Mouse (Mus musculus) hindbrain, embryonic 12.5 days (tissue): ENCODE data around the gene Srl. TPM values are rescaled to one million over a fixed set of nuclear protein-coding genes. Genes with fewer than 3 reads are reported as not detected.

Source experiments
- ATAC-seq: fragments of 200-750 bp; cut with Nextera tagmentation; 2 replicates; pipeline ENCODE4 v1.8.0; 2017; ENCODE audit warnings: moderate TSS enrichment; ENCODE audit not compliant: low FRiP score
- H3K27ac ChIP-seq: fragments of 300-500 bp; sonication (generic); 2 replicates; pipeline ENCODE4 v1.5.1; 2016; ENCODE audit warnings: mild to moderate bottlenecking
- H3K27me3 ChIP-seq: fragments of 300-500 bp; sonication (generic); 2 replicates; pipeline ENCODE4 v1.6.1; 2016; ENCODE audit warnings: mild to moderate bottlenecking
- H3K36me3 ChIP-seq: fragments of 300-500 bp; sonication (generic); 2 replicates; pipeline ENCODE4 v1.6.1; 2016; ENCODE audit warnings: mild to moderate bottlenecking
- H3K4me1 ChIP-seq: fragments of 300-500 bp; sonication (generic); 2 replicates; pipeline ENCODE4 v1.6.1; 2016
- H3K4me2 ChIP-seq: fragments of 300-500 bp; sonication (generic); replicated peaks from 2 replicates; pipeline ENCODE4 v1.6.1; 2016; ENCODE audit warnings: mild to moderate bottlenecking
- H3K4me3 ChIP-seq: fragments of 300-500 bp; sonication (generic); 2 replicates; pipeline ENCODE4 v1.5.1; 2016; ENCODE audit warnings: mild to moderate bottlenecking
- H3K9ac ChIP-seq: fragments of 300-500 bp; sonication (generic); 2 replicates; pipeline ENCODE4 v1.6.1; 2016; ENCODE audit warnings: mild to moderate bottlenecking, moderate library complexity
- H3K9me3 ChIP-seq: fragments of 300-500 bp; sonication (generic); replicated peaks from 2 replicates; pipeline ENCODE4 v1.6.1; 2016; ENCODE audit warnings: mild to moderate bottlenecking
- WGBS: fragments of 180-500 bp; shearing (Covaris S2); methylation state at CpG from one replicate; pipeline ENCODE4 v1.1.7; 2016; 5-methylcytosine and 5-hydroxymethylcytosine counted together
- polyA plus RNA-seq: library from polyadenylated mRNA; unstranded; fragments of >200 nt; fragmentation: Nextera tagmentation; extraction: Ambion mirVana; gene quantifications from 2 replicates; pipeline ENCODE4 v1.2.1, GENCODE M21; 2016

The Srl gene
- polyA plus RNA-seq, 1 experiment from 2014 or later, result 25.8 TPM

DNA sequence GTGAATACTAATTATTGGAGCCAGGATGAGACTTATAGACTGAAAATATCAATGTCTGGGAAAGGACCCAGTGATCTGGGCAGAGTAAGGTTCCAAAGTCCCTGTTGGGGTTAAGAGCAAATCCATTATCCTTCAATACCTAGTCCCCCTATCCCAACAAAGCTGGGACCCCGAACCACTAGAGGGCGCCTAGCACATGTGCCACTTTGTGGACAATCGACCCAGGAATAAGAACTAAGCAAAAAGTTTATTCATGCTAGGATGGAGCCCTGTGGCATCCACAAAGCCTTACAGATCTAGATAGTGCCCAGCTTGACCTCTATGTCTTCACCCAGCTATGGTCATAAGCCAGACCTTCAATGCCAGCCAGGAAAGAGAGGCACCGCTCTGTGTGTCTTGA, 26.3 kb upstream of the Srl start:
- ATAC-seq, result peak; percentile 58; the same call in 1 of the 2 replicates
- Histone ChIP-seq H3K4me1 (peaks cover 5% of the 10 kb centered on the region), H3K27ac (no peak overlapping the region), H3K27me3 (0 out of 2 replicates have a peak, but pooled peaks cover 3% of the 10 kb centered on the region), H3K4me3 (no peak overlapping the region), H3K36me3 (no peaks in the 10 kb centered on the region), H3K9ac (no peak overlapping the region), H3K9me3 (no peaks in the 10 kb centered on the region), H3K4me2 (no peak overlapping the region)
- 18% methylated on average over 4 of the region's 4 CpGs for WGBS

- Histone ChIP-seq H3K27me3 (0 out of 2 replicates have a peak, but pooled peaks cover 3% of the 10 kb centered on the region), H3K4me1 (peaks cover 16% of the 10 kb centered on the region), H3K4me3 (peak overlapping the region; percentile 66), H3K9me3 (no peaks in the 10 kb centered on the region), H3K27ac (peak overlapping the region; percentile 93), H3K4me2 (peak overlapping the region; percentile 88), H3K36me3 (no peaks in the 10 kb centered on the region), H3K9ac (peak overlapping the region; percentile 77)
- ATAC-seq, result peak; percentile 35
- WGBS, result 2% methylated on average over 42 of the region's 43 CpGs
Measured at GRCm38 (mm10) chr16:4560145-4560952, 18.7 kb upstream of the Srl start.

DNA sequence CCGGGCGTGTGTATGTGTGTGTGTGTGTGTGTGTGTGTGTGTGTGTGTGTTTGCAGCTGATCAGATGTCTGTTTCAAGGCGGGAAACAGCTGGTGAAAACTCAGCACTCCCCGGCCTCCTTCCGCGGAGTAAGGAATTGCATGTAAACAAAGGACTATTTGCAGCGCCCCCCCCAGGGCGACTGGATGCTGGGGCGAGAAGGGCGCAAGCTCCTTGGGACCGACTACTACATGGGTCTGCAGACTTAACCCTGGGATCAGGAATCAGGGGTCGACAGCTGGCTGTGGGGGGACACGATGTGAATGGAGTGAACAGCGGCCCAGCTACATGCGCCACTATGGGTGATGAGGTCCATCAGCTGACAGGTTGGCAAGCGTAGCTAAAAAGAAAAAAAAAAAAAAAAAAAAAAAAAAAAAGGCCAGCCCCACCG, 18.1 kb upstream of the Srl start, which contains the start of gene Tfap4:
Tfap4 (minus strand) TSS at position 140 of the 430 bp plus-strand sequence.
- Histone ChIP-seq H3K36me3 (no peaks in the 10 kb centered on the region), H3K9ac (peak within 1 kb of the TSS; percentile 77), H3K27me3 (no peaks in the 10 kb centered on the region), H3K4me2 (peak within 1 kb of the TSS; percentile 88), H3K27ac (peak within 1 kb of the TSS; percentile 93), H3K4me1 (peaks cover 16% of the 10 kb centered on the region), H3K4me3 (peak within 1 kb of the TSS; percentile 66), H3K9me3 (no peaks in the 10 kb centered on the region)
- under 1% methylated on average over 17 of the region's 17 CpGs for WGBS
- peak; percentile 27 for ATAC-seq

- peak overlapping the region; percentile 93 for H3K27ac ChIP-seq
- WGBS, result under 1% methylated on average over 43 of the region's 43 CpGs
- H3K4me1 ChIP-seq, result peaks cover 16% of the 10 kb centered on the region
- no peaks in the 10 kb centered on the region for H3K27me3 ChIP-seq
- peak overlapping the region; percentile 88 for H3K4me2 ChIP-seq
- H3K9me3 ChIP-seq, result no peaks in the 10 kb centered on the region
- H3K36me3 ChIP-seq, result no peaks in the 10 kb centered on the region
- peak overlapping the region; percentile 77 for H3K9ac ChIP-seq
- peak overlapping the region; percentile 66 for H3K4me3 ChIP-seq
- peak; percentile 59 for ATAC-seq
Measured at GRCm38 (mm10) chr16:4558980-4559631, 17.5 kb upstream of the Srl start.

GRCm38 (mm10) chr16:4558384-4558979, 16.9 kb upstream of the Srl start:
- peaks cover 18% of the 10 kb centered on the region for H3K4me1 ChIP-seq
- peak overlapping the region; percentile 93 for H3K27ac ChIP-seq
- H3K4me2 ChIP-seq, result peak overlapping the region; percentile 88
- peak overlapping the region; percentile 66 for H3K4me3 ChIP-seq
- H3K9me3 ChIP-seq, result no peaks in the 10 kb centered on the region
- H3K9ac ChIP-seq, result peak overlapping the region; percentile 77
- H3K27me3 ChIP-seq, result no peaks in the 10 kb centered on the region
- peak; percentile 93 for ATAC-seq
- no peaks in the 10 kb centered on the region for H3K36me3 ChIP-seq
- 1% methylated on average over 36 of the region's 38 CpGs for WGBS

DNA sequence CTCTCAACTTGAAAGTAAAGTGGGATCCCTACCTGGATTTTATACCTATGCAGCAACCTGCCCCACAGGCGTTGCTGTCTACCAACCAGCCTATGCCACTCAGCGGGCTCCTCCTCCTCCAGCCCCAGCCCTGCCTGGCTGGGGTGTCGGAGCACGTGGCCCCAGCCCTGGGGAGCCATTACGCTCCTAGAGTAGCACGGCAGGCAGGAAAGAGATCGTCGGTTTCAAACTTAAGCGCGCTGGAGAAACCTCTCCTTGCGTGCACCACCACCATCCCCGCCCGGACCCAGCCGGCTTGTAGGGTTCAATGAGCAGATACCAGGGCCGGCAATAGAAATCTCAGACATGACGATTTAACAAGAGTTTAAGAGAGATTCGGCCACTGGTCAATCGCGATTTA, 16.3 kb upstream of the Srl start:
- peak overlapping the region; percentile 66 for H3K4me3 ChIP-seq
- no peaks in the 10 kb centered on the region for H3K9me3 ChIP-seq
- H3K9ac ChIP-seq, result peak overlapping the region; percentile 77
- H3K4me2 ChIP-seq, result peak overlapping the region; percentile 88
- ATAC-seq, result peak; percentile 24
- H3K27ac ChIP-seq, result peak overlapping the region; percentile 93
- WGBS, result under 1% methylated on average over 19 of the region's 19 CpGs
- H3K4me1 ChIP-seq, result peaks cover 23% of the 10 kb centered on the region
- H3K36me3 ChIP-seq, result no peaks in the 10 kb centered on the region
- no peaks in the 10 kb centered on the region for H3K27me3 ChIP-seq

- Histone ChIP-seq H3K4me3 (0 out of 2 replicates have a peak overlapping the region, but pooled peaks have one; percentile 66), H3K4me1 (peaks cover 29% of the 10 kb centered on the region), H3K9me3 (no peaks in the 10 kb centered on the region), H3K27me3 (no peaks in the 10 kb centered on the region), H3K9ac (peak overlapping the region; percentile 77; the same call in 1 of the 2 replicates), H3K4me2 (peak overlapping the region; percentile 88), H3K36me3 (no peaks in the 10 kb centered on the region), H3K27ac (no peak overlapping the region)
- 89% methylated on average over 1 of the region's 1 CpGs for WGBS
- ATAC-seq, result no peak
Measured at GRCm38 (mm10) chr16:4557085-4557484, 15.5 kb upstream of the Srl start.

DNA sequence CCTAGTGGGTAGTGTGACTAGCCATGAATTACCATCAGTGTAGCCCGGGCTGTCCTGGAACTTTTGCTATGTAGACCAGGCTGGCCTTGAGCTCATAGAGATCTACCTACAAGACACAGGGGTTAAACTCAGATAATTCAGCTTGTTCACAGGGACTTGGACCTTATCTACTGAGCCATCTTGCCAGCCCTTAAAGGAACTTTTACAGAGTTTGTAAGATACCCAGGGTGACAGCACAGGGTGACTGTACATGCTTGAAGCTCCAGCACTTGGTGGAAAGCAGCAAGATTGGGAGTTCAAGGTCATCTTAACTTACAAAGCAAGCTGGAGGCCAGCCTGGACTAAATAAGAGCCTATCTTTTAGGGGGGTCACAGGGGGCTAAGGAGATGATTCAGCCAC, 13.9 kb upstream of the Srl start:
- Histone ChIP-seq H3K27me3 (no peaks in the 10 kb centered on the region), H3K4me3 (no peak overlapping the region), H3K9ac (no peak overlapping the region), H3K4me1 (peaks cover 28% of the 10 kb centered on the region), H3K27ac (no peak overlapping the region), H3K4me2 (no peak overlapping the region), H3K36me3 (peaks cover 8% of the 10 kb centered on the region; the same call in 1 of the 2 replicates), H3K9me3 (no peaks in the 10 kb centered on the region)
- ATAC-seq, result no peak
- 92% methylated on average over 1 of the region's 1 CpGs for WGBS

DNA sequence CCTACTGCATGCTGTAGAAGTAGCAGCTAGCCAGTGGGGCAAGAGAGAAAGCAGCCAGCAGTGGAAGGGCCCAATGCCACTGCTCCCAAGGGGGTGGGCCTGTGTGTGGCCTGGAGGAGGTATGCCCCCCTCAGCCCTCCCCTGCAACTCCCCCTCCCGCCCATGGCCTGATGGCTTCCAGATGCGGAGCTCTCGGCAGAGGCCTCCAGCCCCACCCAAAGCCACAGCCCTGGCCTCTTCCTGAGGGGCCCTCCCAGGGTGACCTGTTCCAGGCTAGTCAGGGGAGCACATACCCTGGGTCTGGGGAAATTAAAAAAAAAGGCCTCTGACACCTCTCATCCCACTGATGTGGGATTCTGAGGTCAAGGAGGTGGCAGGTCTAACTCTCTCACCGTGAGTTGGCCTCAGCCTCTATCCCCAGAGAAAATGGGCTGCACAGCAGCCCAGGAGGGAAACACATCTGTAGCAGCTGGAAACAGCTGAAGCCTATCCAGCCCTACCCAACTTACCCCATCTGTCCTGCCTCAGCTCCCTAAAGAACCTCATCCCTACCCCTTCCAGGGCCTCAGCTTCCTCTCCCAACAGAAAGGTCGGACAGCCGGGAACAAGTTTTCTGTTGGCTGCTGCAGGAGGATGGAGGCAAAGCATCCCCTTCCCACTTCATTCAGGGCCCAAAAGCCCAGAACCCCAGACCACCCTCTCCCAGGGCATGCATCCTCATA, 11.4 kb upstream of the Srl start:
- Histone ChIP-seq H3K4me2 (peak overlapping the region; percentile 19; the same call in 1 of the 2 replicates), H3K9ac (peak overlapping the region; percentile 24; the same call in 1 of the 2 replicates), H3K4me1 (peaks cover 27% of the 10 kb centered on the region), H3K36me3 (peaks cover 20% of the 10 kb centered on the region), H3K27ac (0 out of 2 replicates have a peak overlapping the region, but pooled peaks have one; percentile 30), H3K9me3 (no peaks in the 10 kb centered on the region), H3K4me3 (no peak overlapping the region), H3K27me3 (no peaks in the 10 kb centered on the region)
- ATAC-seq, result no peak
- 54% methylated on average over 6 of the region's 6 CpGs for WGBS

DNA sequence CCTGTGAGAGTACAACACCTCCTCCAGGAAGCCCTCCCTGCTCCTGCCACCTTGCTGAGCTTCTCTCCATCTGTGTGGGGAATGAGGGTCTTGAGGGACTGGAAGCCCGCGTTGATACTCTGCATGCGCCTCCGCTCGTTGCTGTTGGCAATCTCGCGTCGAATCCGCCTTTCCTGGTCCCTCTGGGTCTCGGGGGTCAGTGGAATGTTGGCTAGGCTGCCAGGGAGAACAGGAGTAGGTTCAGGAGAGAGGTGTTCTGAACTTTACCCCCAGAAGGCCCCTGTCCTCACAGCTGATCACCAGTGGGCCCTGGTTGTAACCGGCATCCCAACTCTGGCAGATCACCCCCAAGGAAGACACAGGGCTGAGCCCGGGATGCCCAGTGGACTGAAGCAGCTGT, 10.3 kb upstream of the Srl start:
- Histone ChIP-seq H3K36me3 (peaks cover 28% of the 10 kb centered on the region), H3K4me2 (no peak overlapping the region), H3K9me3 (no peaks in the 10 kb centered on the region), H3K4me3 (no peak overlapping the region), H3K9ac (no peak overlapping the region), H3K27me3 (no peaks in the 10 kb centered on the region), H3K4me1 (peaks cover 16% of the 10 kb centered on the region), H3K27ac (peak overlapping the region; percentile 30; the same call in 1 of the 2 replicates)
- 92% methylated on average over 12 of the region's 12 CpGs for WGBS
- ATAC-seq, result no peak

GRCm38 (mm10) chr16:4551056-4551455, 9.4 kb upstream of the Srl start:
- peaks cover 13% of the 10 kb centered on the region for H3K4me1 ChIP-seq
- peak; percentile 60 for ATAC-seq
- WGBS, result 36% methylated on average over 13 of the region's 13 CpGs

More at GRCm38 (mm10) chr16:4551056-4551455, 9.4 kb upstream of the Srl start:
- Histone ChIP-seq H3K9ac (no peak overlapping the region), H3K27ac (no peak overlapping the region), H3K36me3 (peaks cover 34% of the 10 kb centered on the region), H3K4me3 (no peak overlapping the region), H3K4me2 (no peak overlapping the region), H3K27me3 (no peaks in the 10 kb centered on the region), H3K9me3 (no peaks in the 10 kb centered on the region)
